Mouse (Mus musculus) heart, postnatal 0 days (tissue): ENCODE results near the gene Itpr1. TPM values are rescaled to one million over a fixed set of nuclear protein-coding genes. Genes with fewer than 3 reads are reported as not detected.

Experiments
- ATAC-seq: fragments of 200-750 bp; cut with Nextera tagmentation; 2 replicates; pipeline ENCODE4 v1.8.0; 2017; ENCODE audit warnings: low read depth, moderate number of reproducible peaks, moderate library complexity; ENCODE audit not compliant: insufficient read depth
- DNase-seq: peaks from one replicate; pipeline ENCODE4 v3.0.0-alpha.2; 2016; ENCODE audit warnings: low spot score
- H3K27ac ChIP-seq: fragments of 300-500 bp; sonication (generic); 2 replicates; pipeline ENCODE4 v1.5.1; 2014; ENCODE audit warnings: low read depth, mild to moderate bottlenecking
- H3K27me3 ChIP-seq: fragments of 300-500 bp; sonication (generic); 2 replicates; pipeline ENCODE4 v1.6.1; 2014; ENCODE audit warnings: low read length, mixed read lengths; ENCODE audit not compliant: control insufficient read depth, insufficient read depth
- H3K36me3 ChIP-seq: fragments of 300-500 bp; sonication (generic); replicated peaks from 2 replicates; pipeline ENCODE4 v1.6.1; 2014; ENCODE audit warnings: low read length, mixed read lengths; ENCODE audit not compliant: control insufficient read depth, insufficient read depth
- H3K4me1 ChIP-seq: fragments of 300-500 bp; sonication (generic); 2 replicates; pipeline ENCODE4 v1.6.1; 2014; ENCODE audit warnings: antibody characterized with exemption; ENCODE audit not compliant: control insufficient read depth, insufficient read depth
- H3K4me2 ChIP-seq: fragments of 300-500 bp; sonication (generic); 2 replicates; pipeline ENCODE4 v1.6.1; 2014; ENCODE audit warnings: low read depth, mild to moderate bottlenecking, low read length, moderate library complexity
- H3K4me3 ChIP-seq: fragments of 300-500 bp; sonication (generic); 2 replicates; pipeline ENCODE4 v1.5.1; 2014; ENCODE audit warnings: low read depth, low read length
- H3K9ac ChIP-seq: fragments of 300-500 bp; sonication (generic); replicated peaks from 2 replicates; pipeline ENCODE4 v1.6.1; 2014; ENCODE audit warnings: low read depth, low read length, mixed read lengths
- H3K9me3 ChIP-seq: fragments of 300-500 bp; sonication (generic); replicated peaks from 2 replicates; pipeline ENCODE4 v1.6.1; 2016; ENCODE audit warnings: low read length; ENCODE audit not compliant: control insufficient read depth
- CTCF ChIP-seq: IDR thresholded peaks from 2 replicates; pipeline ENCODE4 v1.5.1; 2016; ENCODE audit warnings: antibody characterized with exemption, control low read depth, low read depth
- EP300 ChIP-seq: IDR thresholded peaks from 2 replicates; pipeline ENCODE4 v1.6.1; 2016; ENCODE audit warnings: antibody characterized with exemption, low read depth
- WGBS: fragments of 180-500 bp; shearing (Covaris S2); extraction: QIAGEN DNeasy Blood & Tissue Kit; methylation state at CpG from one replicate; pipeline ENCODE4 v1.1.7; 2014; 5-methylcytosine and 5-hydroxymethylcytosine counted together
- polyA plus RNA-seq: library from polyadenylated mRNA; unstranded; fragments of >200 nt; fragmentation: Nextera tagmentation; extraction: Ambion mirVana; gene quantifications from 2 replicates; pipeline ENCODE4 v1.2.1, GENCODE M21; 2015
- total RNA-seq: library from RNA; depleted of rRNA; stranded (reverse); fragments of >200 nt; gene quantifications from 2 replicates; pipeline ENCODE4 v1.2.3, GENCODE M21; 2014; ENCODE audit warnings: low replicate concordance

Gene Itpr1
- total and polyA plus RNA-seq, 2 experiments from 2014 or later: 7.1 to 22.2 TPM

- Histone ChIP-seq H3K4me3 (no peak overlapping the region), H3K4me1 (no peaks in the 10 kb centered on the region), H3K4me2 (no peak overlapping the region), H3K27me3 (no peaks in the 10 kb centered on the region), H3K9me3 (no peaks in the 10 kb centered on the region), H3K9ac (no peak overlapping the region), H3K36me3 (peaks cover 9% of the 10 kb centered on the region; the same call in 1 of the 2 replicates), H3K27ac (no peak overlapping the region)
- no peak for TF ChIP-seq CTCF
- no peak for TF ChIP-seq EP300
- DNase-seq (no peak), ATAC-seq (no peak)
- WGBS: 81% methylated on average over 8 of the region's 8 CpGs
Measured at GRCm38 (mm10) chr6:108429950-108430349, 217.1 kb downstream of the Itpr1 start.

DNA sequence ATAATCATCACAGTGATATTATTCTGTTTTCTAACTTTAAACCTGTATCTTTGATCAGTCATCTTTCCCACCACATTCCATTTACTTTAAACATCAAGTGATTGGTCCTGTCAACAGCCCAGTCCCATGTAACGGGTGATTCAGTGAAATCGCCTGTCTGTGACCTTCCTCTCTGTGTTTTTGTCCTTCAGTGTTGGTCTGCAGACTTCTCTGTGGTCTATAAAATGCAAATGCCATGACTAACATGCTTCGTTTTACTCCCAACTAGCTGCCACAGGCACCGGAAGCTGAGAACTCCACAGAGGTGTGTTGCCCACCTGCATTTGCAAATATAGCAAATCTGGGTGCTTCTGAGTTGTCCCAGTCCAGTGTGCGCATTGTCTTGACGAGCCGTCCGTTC is 218.3 kb downstream of the Itpr1 start:
- no peaks in the 10 kb centered on the region for H3K9me3 ChIP-seq
- TF ChIP-seq EP300 (no peak), CTCF (no peak)
- no peaks in the 10 kb centered on the region for H3K4me1 ChIP-seq
- ATAC-seq: no peak
- H3K27me3 ChIP-seq: no peaks in the 10 kb centered on the region
- no peak for DNase-seq
- WGBS: 69% methylated on average over 8 of the region's 8 CpGs
- no peak overlapping the region for H3K9ac ChIP-seq
- peaks cover 9% of the 10 kb centered on the region; the same call in 1 of the 2 replicates for H3K36me3 ChIP-seq
- H3K4me3 ChIP-seq: no peak overlapping the region
- H3K4me2 ChIP-seq: no peak overlapping the region
- no peak overlapping the region for H3K27ac ChIP-seq

DNA sequence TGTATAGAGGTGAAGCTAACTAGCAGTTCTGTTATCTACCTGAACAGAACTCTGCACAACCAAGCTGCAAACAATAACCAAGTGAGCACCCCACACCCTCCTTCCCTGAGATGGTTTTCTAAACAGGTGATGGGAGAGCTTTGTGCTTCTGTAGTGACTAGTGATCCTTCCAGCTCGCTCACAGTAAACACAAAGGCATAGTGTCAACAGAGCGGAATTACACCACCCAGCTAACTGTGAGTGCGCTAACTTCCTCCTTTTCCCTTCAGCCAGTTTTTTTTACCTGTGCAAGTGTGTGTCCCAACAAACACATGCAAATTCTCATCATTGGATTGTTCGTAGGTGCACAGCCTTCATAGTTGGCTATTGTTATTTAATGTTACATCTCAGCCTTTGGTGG is 219.9 kb downstream of the Itpr1 start:
- no peaks in the 10 kb centered on the region for H3K27me3 ChIP-seq
- H3K9me3 ChIP-seq: no peaks in the 10 kb centered on the region
- H3K9ac ChIP-seq: no peak overlapping the region
- peaks cover 9% of the 10 kb centered on the region; the same call in 1 of the 2 replicates for H3K36me3 ChIP-seq
- peaks cover 5% of the 10 kb centered on the region; the same call in 1 of the 2 replicates for H3K4me1 ChIP-seq
- ATAC-seq (no peak), DNase-seq (no peak)
- H3K4me2 ChIP-seq: no peak overlapping the region
- TF ChIP-seq EP300 (no peak), CTCF (no peak)
- WGBS: 93% methylated on average over 4 of the region's 4 CpGs
- H3K27ac ChIP-seq: no peak overlapping the region
- H3K4me3 ChIP-seq: no peak overlapping the region

- TF ChIP-seq EP300: no peak
- no peak for TF ChIP-seq CTCF
- Histone ChIP-seq H3K27ac (no peak overlapping the region), H3K9ac (no peak overlapping the region), H3K9me3 (no peaks in the 10 kb centered on the region), H3K27me3 (no peaks in the 10 kb centered on the region), H3K4me2 (no peak overlapping the region), H3K36me3 (peaks cover 18% of the 10 kb centered on the region; the same call in 1 of the 2 replicates), H3K4me1 (peaks cover 5% of the 10 kb centered on the region; the same call in 1 of the 2 replicates), H3K4me3 (no peak overlapping the region)
- ATAC-seq (no peak), DNase-seq (no peak)
- 76% methylated on average over 6 of the region's 6 CpGs for WGBS
Measured at GRCm38 (mm10) chr6:108434816-108435215, 221.9 kb downstream of the Itpr1 start.

DNA sequence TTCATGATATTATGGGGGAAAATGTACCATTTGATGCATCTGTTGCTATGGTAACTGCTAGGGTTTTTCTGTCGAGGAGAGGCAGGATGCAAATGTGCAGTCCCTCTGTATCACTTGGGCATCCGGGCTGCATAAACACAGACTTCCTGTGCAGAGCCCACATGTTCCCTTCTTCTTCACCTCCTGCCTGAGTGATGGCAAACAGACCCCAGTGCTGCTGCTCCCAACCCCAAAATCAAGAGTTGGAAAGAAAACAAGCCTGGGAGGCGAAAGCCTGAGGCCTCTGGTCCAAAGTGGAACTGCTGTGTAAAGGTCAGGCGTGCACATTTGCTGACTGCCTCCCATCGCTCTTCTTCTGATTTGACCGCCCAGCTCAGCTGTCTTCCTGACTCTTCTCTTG is 222.6 kb downstream of the Itpr1 start:
- Histone ChIP-seq H3K9me3 (no peaks in the 10 kb centered on the region), H3K9ac (no peak overlapping the region), H3K4me1 (peaks cover 5% of the 10 kb centered on the region; the same call in 1 of the 2 replicates), H3K36me3 (peaks cover 25% of the 10 kb centered on the region), H3K4me2 (no peak overlapping the region), H3K27me3 (no peaks in the 10 kb centered on the region), H3K4me3 (no peak overlapping the region), H3K27ac (no peak overlapping the region)
- ATAC-seq (no peak), DNase-seq (no peak)
- 47% methylated on average over 6 of the region's 6 CpGs for WGBS
- TF ChIP-seq EP300 (no peak), CTCF (no peak)

DNA sequence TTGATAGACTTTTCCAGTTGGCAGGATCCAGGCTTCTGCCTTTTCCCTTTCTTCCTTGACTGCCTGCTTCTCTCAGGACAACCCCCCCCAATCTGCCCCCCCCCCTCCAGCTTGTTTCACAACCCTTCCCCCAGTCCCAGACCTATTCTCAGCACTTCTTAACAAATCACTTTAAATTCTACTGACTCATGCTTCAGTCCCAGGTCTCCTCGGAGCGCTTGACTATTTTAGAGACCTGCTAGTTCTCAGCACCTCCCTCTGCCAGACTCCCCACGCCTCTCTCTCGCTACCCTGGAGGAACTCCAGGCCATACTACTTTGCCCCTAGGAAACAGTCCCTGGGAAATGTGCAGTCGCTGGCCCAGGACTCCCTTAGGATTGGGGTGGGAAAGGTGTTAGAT is 223.7 kb downstream of the Itpr1 start:
- WGBS: 16% methylated on average over 5 of the region's 5 CpGs
- Histone ChIP-seq H3K36me3 (peaks cover 32% of the 10 kb centered on the region), H3K27me3 (no peaks in the 10 kb centered on the region), H3K9ac (no peak overlapping the region), H3K4me3 (no peak overlapping the region), H3K4me1 (peaks cover 5% of the 10 kb centered on the region; the same call in 1 of the 2 replicates), H3K27ac (no peak overlapping the region), H3K9me3 (0 out of 2 replicates have a peak, but pooled peaks cover 3% of the 10 kb centered on the region), H3K4me2 (no peak overlapping the region)
- peak; percentile 52 for DNase-seq
- TF ChIP-seq CTCF: no peak
- no peak for TF ChIP-seq EP300
- ATAC-seq: peak; percentile 64
